Mouse (Mus musculus): Measurements from ENCODE around the gene Igf1r.

GRCm38 (mm10) chr7:68189691-68190456 lies 237.2 kb downstream of the Igf1r start:
- TF ChIP-seq CTCF (IDR thresholded peaks at IDR 0.05) (no peak), EP300 (IDR thresholded peaks at IDR 0.05) (no peak)
